Mouse (Mus musculus): ENCODE results near the gene Adar.

Gene Adar

GRCm38 (mm10) chr3:89732091-89732490 lies 17.3 kb downstream of the Adar start:
- no peak for DNase-seq (ENCODE audit: low read depth)

GRCm38 (mm10) chr3:89738509-89738908 lies 23.7 kb downstream of the Adar start:
- DNase-seq (ENCODE audit: low read depth): no peak

- DNase-seq (ENCODE audit: low read depth): no peak
These were observed 37.5 kb downstream of the Adar start for GRCm38 (mm10) chr3:89752307-89752706.

GRCm38 (mm10) chr3:89755283-89755682 lies 40.5 kb downstream of the Adar start:
- no peak for DNase-seq (ENCODE audit: low read depth)

- DNase-seq (ENCODE audit: low read depth): no peak
These were observed 43.0 kb downstream of the Adar start for GRCm38 (mm10) chr3:89757851-89758250.

GRCm38 (mm10) chr3:89759786-89760185 lies 45.0 kb downstream of the Adar start:
- no peak for DNase-seq (ENCODE audit: low read depth)

GRCm38 (mm10) chr3:89764119-89764724 lies 49.4 kb downstream of the Adar start, which contains the start of gene Chrnb2:
Gene Chrnb2 (minus strand): TSS chr3:89764632.
- DNase-seq (ENCODE audit: low read depth): peak; percentile 82

- DNase-seq (ENCODE audit: low read depth): no peak
These were observed 54.8 kb downstream of the Adar start for GRCm38 (mm10) chr3:89769584-89769983.

- DNase-seq (ENCODE audit: low read depth): no peak
These were observed 55.7 kb downstream of the Adar start for GRCm38 (mm10) chr3:89770425-89771002.

GRCm38 (mm10) chr3:89772588-89772967 lies 57.8 kb downstream of the Adar start:
- DNase-seq (ENCODE audit: low read depth): peak; percentile 95

- DNase-seq (ENCODE audit: low read depth): peak; percentile 95
These were observed 58.3 kb downstream of the Adar start, which contains the start of gene Ube2q1 for GRCm38 (mm10) chr3:89772968-89773709. Gene Ube2q1 (plus strand): TSS chr3:89773616.

GRCm38 (mm10) chr3:89773740-89774211 lies 59.0 kb downstream of the Adar start:
- peak; percentile 48 for DNase-seq (ENCODE audit: low read depth)

GRCm38 (mm10) chr3:89774236-89774960 lies 59.6 kb downstream of the Adar start:
- DNase-seq (ENCODE audit: low read depth): peak; percentile 49

GRCm38 (mm10) chr3:89776001-89776400 lies 61.2 kb downstream of the Adar start:
- DNase-seq (ENCODE audit: low read depth): no peak

GRCm38 (mm10) chr3:89780102-89780501 lies 65.3 kb downstream of the Adar start:
- DNase-seq (ENCODE audit: low read depth): no peak

GRCm38 (mm10) chr3:89781640-89782039 lies 66.8 kb downstream of the Adar start:
- DNase-seq (ENCODE audit: low read depth): no peak

GRCm38 (mm10) chr3:89784991-89785753 lies 70.3 kb downstream of the Adar start:
- peak; percentile 58 for DNase-seq (ENCODE audit: low read depth)

GRCm38 (mm10) chr3:89786275-89786674 lies 71.5 kb downstream of the Adar start:
- DNase-seq (ENCODE audit: low read depth): no peak

GRCm38 (mm10) chr3:89788680-89789352 lies 74.0 kb downstream of the Adar start:
- DNase-seq (ENCODE audit: low read depth): no peak

- DNase-seq (ENCODE audit: low read depth): no peak
These were observed 79.8 kb downstream of the Adar start for GRCm38 (mm10) chr3:89794616-89795015.

- no peak for DNase-seq (ENCODE audit: low read depth)
These were observed 80.9 kb downstream of the Adar start for GRCm38 (mm10) chr3:89795746-89796145.

Measured in naive thymus-derived CD4-positive, alpha-beta T cell, adult 2 months (primary cell).